In the genomic region with DNA sequence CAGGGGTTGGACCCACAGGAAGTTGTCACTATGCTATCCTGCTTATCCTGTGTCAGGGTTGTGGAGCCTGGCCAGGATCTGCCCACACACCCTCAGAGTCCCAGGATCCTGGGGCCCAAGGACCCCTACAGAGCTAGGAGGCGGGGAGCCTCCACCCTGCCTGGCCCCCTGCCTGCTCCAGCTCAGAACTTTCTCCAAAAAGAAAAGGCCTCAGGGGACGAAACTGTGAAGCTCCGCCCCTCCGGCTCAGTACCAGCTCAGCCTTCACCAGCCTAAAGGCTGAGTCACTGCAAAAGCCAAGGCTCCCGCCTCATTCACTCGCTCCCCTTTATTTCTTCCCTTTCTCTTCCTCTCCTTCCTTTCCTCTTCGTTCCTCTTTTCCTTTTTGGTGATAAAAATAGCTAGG, we compare ENCODE assay signal across 8 mouse cellular contexts. TPM values are rescaled to one million over a fixed set of nuclear protein-coding genes. Genes with fewer than 3 reads are reported as not detected.
DNase-seq lines count a peak whose midpoint lies in the region; ATAC-seq and TF ChIP-seq lines count a peak whose summit lies in the region.

No protein-coding gene starts in this region.

- H3K9me3 ChIP-seq in embryonic facial prominence, embryonic 12.5 days = no peaks in the 10 kb centered on the region
- H3K9me3 ChIP-seq in heart, embryonic 15.5 days (replicated peaks) = no peaks in the 10 kb centered on the region

- peaks cover 8% of the 10 kb centered on the region; the same call in 1 of the 2 replicates for H3K79me2 ChIP-seq in macrophage (ENCODE audit: inconsistent target)

- no peak overlapping the region for H3K9ac ChIP-seq in embryonic facial prominence, embryonic 12.5 days
- peak overlapping the region; percentile 13; the same call in 1 of the 2 replicates for H3K9ac ChIP-seq in heart, embryonic 15.5 days

- no peak overlapping the region for H3K4me3 ChIP-seq in embryonic facial prominence, embryonic 12.5 days
- H3K4me3 ChIP-seq in heart, embryonic 15.5 days = 0 out of 2 replicates have a peak overlapping the region, but pooled peaks have one; percentile 5
- H3K4me3 ChIP-seq in macrophage (ENCODE audit: inconsistent target) = no peak overlapping the region
- no peak overlapping the region for H3K4me3 ChIP-seq in thymus, adult 2 months (ENCODE audit: control insufficient read depth, insufficient read depth, low read length)

- TF ChIP-seq POLR2A in thymus, adult 2 months (IDR thresholded peaks at IDR 0.05; ENCODE audit: control insufficient read depth, extremely low read depth, insufficient read depth, low read length, poor library complexity) = peak; percentile 30; the same call in 1 of the 2 replicates

- DNase-seq in spleen, postnatal 36 days (ENCODE audit: low spot score in 2 of 2) = peak; percentile 40 to 48
- DNase-seq in spleen, postnatal 14 days (ENCODE audit: low spot score in 2 of 2) = no peak
- peak; percentile 83 for DNase-seq in kidney, postnatal 10 days
- DNase-seq in thymus, adult 2 months = peak; percentile 70
- DNase-seq in cerebellum, postnatal 4 days (ENCODE audit: low spot score in 2 of 2) = no peak

- peak overlapping the region; percentile 36 for H3K4me2 ChIP-seq in embryonic facial prominence, embryonic 12.5 days (replicated peaks)
- peak overlapping the region; percentile 41 for H3K4me2 ChIP-seq in heart, embryonic 15.5 days

- H3K4me1 ChIP-seq in embryonic facial prominence, embryonic 12.5 days = peaks cover 44% of the 10 kb centered on the region
- H3K4me1 ChIP-seq in heart, embryonic 15.5 days (replicated peaks) = peaks cover 56% of the 10 kb centered on the region
- peaks cover 68% of the 10 kb centered on the region for H3K4me1 ChIP-seq in thymus, adult 2 months (replicated peaks; ENCODE audit: control insufficient read depth, insufficient read depth, low read length)

- no peaks in the 10 kb centered on the region for H3K36me3 ChIP-seq in embryonic facial prominence, embryonic 12.5 days
- H3K36me3 ChIP-seq in heart, embryonic 15.5 days = no peaks in the 10 kb centered on the region
- no peaks in the 10 kb centered on the region for H3K36me3 ChIP-seq in macrophage (ENCODE audit: inconsistent target)
- H3K36me3 ChIP-seq in thymus, adult 2 months (ENCODE audit: control insufficient read depth, insufficient read depth, low read length) = no peaks in the 10 kb centered on the region

- no peaks in the 10 kb centered on the region for H3K27me3 ChIP-seq in embryonic facial prominence, embryonic 12.5 days
- H3K27me3 ChIP-seq in heart, embryonic 15.5 days = 0 out of 2 replicates have a peak, but pooled peaks cover 3% of the 10 kb centered on the region
- H3K27me3 ChIP-seq in thymus, adult 2 months (ENCODE audit: control insufficient read depth, insufficient read depth, low read length) = no peaks in the 10 kb centered on the region

- ATAC-seq in embryonic facial prominence, embryonic 12.5 days (ENCODE audit: insufficient number of reproducible peaks, insufficient read depth, low FRiP score, low TSS enrichment) = peak; percentile 42; the same call in 1 of the 2 replicates
- ATAC-seq in heart, embryonic 15.5 days (replicated peaks; ENCODE audit: insufficient number of reproducible peaks, insufficient read depth, low FRiP score, low read depth) = peak; percentile 36; the same call in 1 of the 2 replicates

- WGBS in embryonic facial prominence, embryonic 12.5 days = 6% methylated on average over 7 of the region's 7 CpGs
- 6% methylated on average over 7 of the region's 7 CpGs for WGBS in heart, embryonic 15.5 days
- 7% methylated on average over 7 of the region's 7 CpGs for WGBS in macrophage (ENCODE audit: missing documents)
- 5% methylated on average over 7 of the region's 7 CpGs for WGBS in thymus, adult 2 months

- H3K27ac ChIP-seq in embryonic facial prominence, embryonic 12.5 days = peak overlapping the region; percentile 92
- peak overlapping the region; percentile 89 for H3K27ac ChIP-seq in heart, embryonic 15.5 days
- H3K27ac ChIP-seq in macrophage = peak overlapping the region; percentile 90
- H3K27ac ChIP-seq in thymus, adult 2 months (ENCODE audit: control insufficient read depth, insufficient read depth, low read length) = peak overlapping the region; percentile 49

- TF ChIP-seq CTCF in thymus, adult 2 months (IDR thresholded peaks at IDR 0.05; ENCODE audit: borderline replicate concordance, control insufficient read depth, extremely low read depth, insufficient read depth, low read length, poor library complexity) = no peak

RNA-seq across cellular contexts. Expression of a gene that starts 9.0 kb away (rescaled TPM):
- 16.4 and 20.3 TPM in 2 replicates for polyA plus RNA-seq in embryonic facial prominence, embryonic 12.5 days (2016; fragmentation: Nextera tagmentation; extraction: Ambion mirVana)
- 10.8 and 24.2 TPM in 2 replicates for polyA plus RNA-seq in heart, embryonic 15.5 days (2015; fragmentation: Nextera tagmentation; extraction: Ambion mirVana)
- 100 to 1,000 TPM in 11 of 26 experiments, 10 to 100 TPM in 15; 44.2 to 406 (median 95.6) TPM for total RNA-seq in macrophage (2018; cell fraction: chromatin; rRNA removed)
- 10 to 100 TPM in 25 of 26 experiments, 1 to 10 TPM in 1; 7.8 to 71.2 (median 19.0) TPM for total RNA-seq in macrophage (2018; cell fraction: cytosol; rRNA removed)
- 100 to 1,000 TPM in 4 of 26 experiments, 10 to 100 TPM in 22; 40.8 to 409 (median 59.9) TPM for total RNA-seq in macrophage (2018; cell fraction: nucleus; rRNA removed)
- polyA plus RNA-seq in macrophage (2018) = 7.4 to 12.5 TPM (median 11.5 TPM) in 3 replicates
- polyA plus RNA-seq in thymus, adult 2 months (2012; rRNA removed) = 159 and 219 TPM in 2 replicates

Comparison
In these comparisons a context has a peak if more than half of its experiments do, and no peak if none do; other contexts are left out.
1. DNase-seq: peak in spleen, postnatal 36 days (2 of 2), kidney, postnatal 10 days (single experiment) and thymus, adult 2 months (single experiment); none in spleen, postnatal 14 days (0 of 2) and cerebellum, postnatal 4 days (0 of 2).
2. Peak in every context shown above with its lines, with median percentiles within 50 percentile points of each other: H3K27ac ChIP-seq.